Mouse (Mus musculus): ENCODE data around the gene Ets1. TPM values are rescaled to one million over a fixed set of nuclear protein-coding genes. Genes with fewer than 3 reads are reported as not detected.

Gene Ets1
- polyA plus RNA-seq, 1 experiment from 2014 or later: 40.8 TPM

GRCm38 (mm10) chr9:32798171-32798570 is 162.2 kb downstream of the Ets1 start:
- no peak overlapping the region for H3K4me3 ChIP-seq
- no peaks in the 10 kb centered on the region for H3K9me3 ChIP-seq
- ATAC-seq (ENCODE audit: insufficient number of reproducible peaks, insufficient read depth, low FRiP score, low TSS enrichment, low read depth): no peak
- H3K4me2 ChIP-seq: no peak overlapping the region
- WGBS: 82% methylated on average over 1 of the region's 1 CpGs
- no peaks in the 10 kb centered on the region for H3K27me3 ChIP-seq
- H3K27ac ChIP-seq: no peak overlapping the region
- H3K36me3 ChIP-seq: no peaks in the 10 kb centered on the region
- H3K9ac ChIP-seq: no peak overlapping the region
- H3K4me1 ChIP-seq: no peaks in the 10 kb centered on the region

GRCm38 (mm10) chr9:32806106-32806505 is 170.1 kb downstream of the Ets1 start:
- no peaks in the 10 kb centered on the region for H3K27me3 ChIP-seq
- no peak overlapping the region for H3K27ac ChIP-seq
- H3K36me3 ChIP-seq: no peaks in the 10 kb centered on the region
- H3K4me1 ChIP-seq: no peaks in the 10 kb centered on the region
- H3K4me2 ChIP-seq: no peak overlapping the region
- 79% methylated on average over 4 of the region's 4 CpGs for WGBS
- H3K9ac ChIP-seq: no peak overlapping the region
- H3K9me3 ChIP-seq: no peaks in the 10 kb centered on the region
- no peak overlapping the region for H3K4me3 ChIP-seq
- ATAC-seq (ENCODE audit: insufficient number of reproducible peaks, insufficient read depth, low FRiP score, low TSS enrichment, low read depth): no peak

Other genes with a start within 250 kb of the Ets1 start
- gene Fli1, start 93.4 kb upstream of the Ets1 start, polyA plus RNA-seq (2015; fragmentation: Nextera tagmentation; extraction: Ambion mirVana): 24.1 and 26.7 TPM in 2 replicates

Measured in embryonic facial prominence, embryonic 13.5 days (tissue).